Mouse (Mus musculus) neural tube, embryonic 10.5 days (tissue): ENCODE measurements around the gene P3h1.
"Not testable (repeated sequence)": the region's sequence is repeated elsewhere in the genome, so short reads cannot be mapped to it uniquely, and the experiment has no call there.

Experiments used
- DNase-seq: peaks from one replicate; pipeline ENCODE4 v3.0.0-alpha.2; 2017; ENCODE audit warnings: low spot score; ENCODE audit errors: extremely low spot score

P3h1 gene

GRCm38 (mm10) chr4:119266606-119267005 lies 33.9 kb downstream of the P3h1 start:
- no peak for DNase-seq

- DNase-seq, result no peak
Measured at GRCm38 (mm10) chr4:119274627-119275026, 41.9 kb downstream of the P3h1 start.

GRCm38 (mm10) chr4:119275226-119275625 lies 42.5 kb downstream of the P3h1 start:
- no peak for DNase-seq

- no peak for DNase-seq
Measured at GRCm38 (mm10) chr4:119275726-119276125, 43.0 kb downstream of the P3h1 start.

GRCm38 (mm10) chr4:119278784-119279183 lies 46.1 kb downstream of the P3h1 start:
- DNase-seq, result not testable (repeated sequence)

GRCm38 (mm10) chr4:119284861-119285260 lies 52.1 kb downstream of the P3h1 start:
- DNase-seq, result no peak

GRCm38 (mm10) chr4:119285336-119285735 lies 52.6 kb downstream of the P3h1 start:
- no peak for DNase-seq

GRCm38 (mm10) chr4:119291921-119292320 lies 59.2 kb downstream of the P3h1 start:
- DNase-seq, result no peak

GRCm38 (mm10) chr4:119292771-119293573 lies 60.3 kb downstream of the P3h1 start:
- DNase-seq, result peak; percentile 45

- peak; percentile 61 for DNase-seq
Measured at GRCm38 (mm10) chr4:119293574-119294258, 61.0 kb downstream of the P3h1 start.

GRCm38 (mm10) chr4:119294415-119295133 lies 61.9 kb downstream of the P3h1 start, which contains the start of gene Ybx1:
TSS of gene Ybx1 (minus strand) at chr4:119294604.
- peak; percentile 95 for DNase-seq

- DNase-seq, result peak; percentile 29
Measured at GRCm38 (mm10) chr4:119295134-119295453, 62.4 kb downstream of the P3h1 start.

GRCm38 (mm10) chr4:119297361-119297760 lies 64.6 kb downstream of the P3h1 start:
- no peak for DNase-seq
